Mouse (Mus musculus) erythroblast, adult 5-6 weeks (primary cell): ENCODE data around the gene 9930111J21Rik2. TPM values are rescaled to one million over a fixed set of nuclear protein-coding genes. Genes with fewer than 3 reads are reported as not detected.
"Not testable (repeated sequence)": the region's sequence is repeated elsewhere in the genome, so short reads cannot be mapped to it uniquely, and the experiment has no call there.

Experiments
- ATAC-seq: replicated peaks from 2 replicates; pipeline ENCODE4 v1.8.0; 2016; ENCODE audit warnings: moderate number of reproducible peaks, mild to moderate bottlenecking, moderate TSS enrichment, inconsistent platforms; ENCODE audit not compliant: poor library complexity, low FRiP score, severe bottlenecking
- total RNA-seq, 2 experiments: library from RNA; stranded (forward) in 1 of 2; stranded (reverse) in 1 of 2; fragments of 150-400 nt in 1 of 2; fragments of 200-764, 138-1000 nt in 1 of 2; gene quantifications; 2 replicates each; pipeline versions ENCODE4 v1.2.3 to v1.2.4; 2015 to 2017; ENCODE audit warnings: low replicate concordance in 2 of 2

Gene 9930111J21Rik2
- total RNA-seq, 2 experiments from 2014 or later, result 17.8 to 35.5 TPM

DNA sequence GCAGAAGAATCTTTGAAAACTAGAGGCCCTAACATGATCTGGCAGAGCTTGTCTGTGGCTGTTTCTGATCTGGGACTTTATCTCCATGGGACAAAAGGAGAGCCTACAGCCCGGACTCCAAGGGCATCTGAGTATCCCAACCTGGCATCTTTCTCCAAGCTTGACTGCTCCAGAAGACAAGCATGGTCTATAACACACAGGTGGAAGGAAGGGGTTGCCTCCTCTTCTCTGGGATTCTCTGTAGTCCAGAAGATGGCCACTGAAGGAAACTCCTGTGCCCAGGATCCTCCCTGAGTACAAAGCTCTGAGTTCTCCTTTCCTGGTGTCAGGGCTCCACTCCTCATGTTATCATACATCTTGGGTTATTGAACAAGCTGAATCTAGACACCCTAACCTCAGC is 29.6 kb upstream of the 9930111J21Rik2 start:
- no peak for ATAC-seq

GRCm38 (mm10) chr11:49078719-49079118 is 27.7 kb upstream of the 9930111J21Rik2 start:
- no peak for ATAC-seq

GRCm38 (mm10) chr11:49077012-49077411 is 26.0 kb upstream of the 9930111J21Rik2 start:
- no peak for ATAC-seq

- ATAC-seq, result not testable (repeated sequence)
Observed at GRCm38 (mm10) chr11:49076001-49076757, 25.1 kb upstream of the 9930111J21Rik2 start, which contains the start of gene Ifi47. Ifi47 (plus strand) TSS chr11:49076587.

- no peak for ATAC-seq
Observed at GRCm38 (mm10) chr11:49068358-49068757, 17.3 kb upstream of the 9930111J21Rik2 start.

DNA sequence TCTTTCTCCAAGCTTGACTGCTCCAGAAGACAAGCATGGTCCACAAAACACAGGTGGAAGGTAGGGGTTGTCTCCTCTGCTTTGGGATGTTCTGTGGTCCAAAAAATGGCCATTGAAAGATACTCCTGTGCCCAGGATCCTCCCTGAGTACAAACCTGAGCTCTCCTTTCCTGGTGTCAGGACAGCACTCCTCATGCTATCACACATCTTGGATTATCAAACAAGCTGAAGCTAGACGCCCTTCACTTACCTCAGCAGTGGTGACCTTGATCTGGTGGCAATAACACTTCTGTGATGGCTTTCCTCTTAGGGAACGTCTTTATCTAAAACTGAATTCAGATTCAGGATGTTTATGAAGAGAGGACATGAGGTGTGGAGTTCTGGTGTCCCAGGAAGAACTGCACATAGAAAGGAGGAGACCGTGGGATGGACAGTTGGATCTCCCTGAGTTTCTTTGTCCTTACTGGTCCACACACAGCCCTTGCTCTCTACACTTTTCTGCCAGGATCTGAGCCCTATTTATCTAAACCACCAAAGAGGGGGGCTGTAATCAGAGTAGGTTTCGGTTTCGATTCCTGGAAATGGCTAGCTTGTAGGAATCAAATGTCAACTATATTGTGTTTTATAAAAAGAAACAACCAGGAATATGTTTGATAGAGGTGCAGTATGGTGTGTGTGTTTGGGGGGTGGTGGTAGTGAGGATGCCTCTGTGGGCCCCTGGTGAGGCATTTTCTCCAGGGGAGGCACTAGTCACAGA is 12.8 kb upstream of the 9930111J21Rik2 start, which contains the start of gene Tgtp2:
TSS of gene Tgtp2 (minus strand) at position 494 of the 757 bp plus-strand sequence.
- ATAC-seq, result peak; percentile 61

DNA sequence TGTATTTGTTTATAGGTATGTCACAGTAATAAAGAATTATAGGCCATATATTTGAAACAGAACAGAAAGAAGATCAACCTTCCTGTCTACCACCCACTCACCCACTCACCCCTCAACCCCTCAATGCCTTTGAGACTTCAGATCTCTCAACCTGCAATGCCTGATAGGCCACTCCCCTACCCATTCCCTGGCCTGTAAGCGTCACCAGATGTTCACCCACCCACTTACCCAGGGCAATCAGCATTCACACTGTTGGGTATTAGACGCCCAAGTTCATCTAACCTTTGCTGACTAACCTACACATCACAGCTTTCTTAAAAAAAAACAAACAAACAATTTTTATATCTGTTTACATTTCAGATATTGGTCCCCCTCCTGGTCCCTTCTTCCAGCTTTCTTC is 10.8 kb upstream of the 9930111J21Rik2 start:
- ATAC-seq, result peak; percentile 83

- not testable (repeated sequence) for ATAC-seq
Observed at GRCm38 (mm10) chr11:49060061-49060460, 9.0 kb upstream of the 9930111J21Rik2 start.

DNA sequence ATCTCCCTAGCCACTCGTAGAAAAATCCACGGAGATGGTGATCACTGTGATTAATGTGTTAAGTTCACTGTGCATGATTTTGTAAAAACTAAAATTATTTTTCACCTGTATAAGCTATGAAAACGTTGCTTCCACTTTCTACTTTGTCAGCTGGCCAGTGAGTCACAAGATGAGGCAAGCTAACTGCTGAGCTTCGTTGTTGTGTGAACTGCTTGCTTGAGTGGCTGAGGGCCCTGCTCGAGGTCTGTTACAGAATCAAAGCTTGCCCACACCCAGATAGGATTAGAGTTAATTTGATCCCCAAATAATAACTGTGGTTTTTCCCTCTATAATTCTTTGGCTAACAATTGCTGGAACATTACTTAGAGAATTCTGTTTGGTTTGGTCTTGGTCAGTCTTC is 852 bp upstream of the 9930111J21Rik2 start:
- not testable (repeated sequence) for ATAC-seq

DNA sequence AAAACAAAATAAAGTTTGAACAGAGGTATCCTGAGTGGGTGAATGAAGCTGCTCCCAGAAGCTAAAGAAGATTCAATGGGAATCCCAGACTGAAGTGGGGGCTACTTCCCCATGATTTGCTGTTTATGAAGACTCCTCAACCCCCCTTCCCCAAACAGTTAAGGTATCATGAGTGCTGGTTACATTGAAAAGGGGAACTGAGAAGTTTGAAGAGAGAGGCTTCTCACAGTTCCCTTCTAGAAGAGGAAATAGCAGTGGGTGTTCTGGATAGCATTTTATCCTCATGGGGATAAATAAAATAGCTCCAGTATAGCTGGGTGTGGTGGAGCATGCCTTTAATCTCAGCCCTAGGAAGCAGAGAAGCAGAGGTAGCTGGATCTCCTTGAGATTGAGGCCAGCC is 978 bp downstream of the 9930111J21Rik2 start:
- ATAC-seq, result 0 out of 2 replicates have a peak, but pooled peaks have one; percentile 40

GRCm38 (mm10) chr11:49012074-49012473 is 39.0 kb downstream of the 9930111J21Rik2 start:
- not testable (repeated sequence) for ATAC-seq

DNA sequence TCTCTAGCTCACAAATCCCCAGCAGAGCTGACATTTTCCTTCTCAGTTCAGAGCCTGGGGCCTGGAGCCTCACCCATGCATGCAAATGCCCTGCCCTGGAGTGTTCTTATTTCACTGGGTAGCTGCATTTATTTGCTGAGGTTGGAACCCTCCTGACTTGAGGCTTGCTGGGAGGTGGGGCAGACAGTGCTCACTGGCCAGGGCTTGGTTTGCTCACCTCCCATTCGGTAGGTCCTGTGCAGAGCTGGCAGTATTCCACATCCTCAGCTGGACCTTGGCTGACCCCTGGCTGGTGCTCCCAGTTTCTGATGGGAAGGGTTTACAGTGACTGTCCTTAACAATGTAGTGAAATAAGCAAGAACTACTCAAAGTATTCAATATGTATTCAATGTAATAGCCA is 44.3 kb downstream of the 9930111J21Rik2 start:
- ATAC-seq, result not testable (repeated sequence)

DNA sequence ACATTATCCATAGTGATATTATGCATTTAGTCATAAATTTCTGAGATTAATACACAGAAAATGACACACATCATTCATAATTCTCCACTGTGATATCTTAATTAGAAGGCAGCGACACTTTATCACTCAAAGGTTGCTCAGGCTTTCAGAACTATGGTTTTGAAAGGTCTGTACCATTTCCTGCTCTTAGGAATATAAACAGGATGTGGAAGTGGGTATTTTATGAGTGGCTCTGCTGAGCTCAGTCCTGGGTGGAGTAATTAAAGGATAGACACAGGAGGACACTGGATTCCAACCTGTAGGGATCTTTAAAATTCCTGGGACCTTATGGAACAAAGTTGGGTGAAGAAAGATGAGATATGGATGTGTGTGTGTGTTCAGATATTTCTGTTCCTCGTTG is 44.7 kb downstream of the 9930111J21Rik2 start:
- not testable (repeated sequence) for ATAC-seq

GRCm38 (mm10) chr11:49000411-49000810 is 50.6 kb downstream of the 9930111J21Rik2 start:
- not testable (repeated sequence) for ATAC-seq

GRCm38 (mm10) chr11:48994018-48994417 is 57.0 kb downstream of the 9930111J21Rik2 start, which contains the start of gene Tgtp1:
Tgtp1 (minus strand) TSS chr11:48994172.
- not testable (repeated sequence) for ATAC-seq

DNA sequence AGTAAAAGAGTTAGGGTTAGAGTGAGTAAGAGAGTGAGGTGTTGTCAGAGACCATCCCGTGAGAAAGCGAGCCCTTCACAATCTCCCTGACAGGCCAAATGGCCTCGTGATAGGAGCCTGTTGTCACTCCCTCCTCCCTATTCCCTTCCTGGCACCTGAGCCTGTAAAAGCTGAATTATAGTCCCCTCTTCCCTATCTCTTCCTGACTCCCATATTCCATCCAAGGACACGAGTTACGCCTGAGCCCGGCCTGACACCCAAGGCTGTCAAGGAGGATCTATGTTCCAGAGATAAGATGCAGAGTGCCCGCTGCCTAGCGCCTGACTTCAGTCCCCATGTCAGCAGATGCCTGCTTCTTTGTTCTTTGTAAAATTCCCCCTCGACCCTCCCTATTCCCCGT is 57.7 kb downstream of the 9930111J21Rik2 start:
- not testable (repeated sequence) for ATAC-seq

DNA sequence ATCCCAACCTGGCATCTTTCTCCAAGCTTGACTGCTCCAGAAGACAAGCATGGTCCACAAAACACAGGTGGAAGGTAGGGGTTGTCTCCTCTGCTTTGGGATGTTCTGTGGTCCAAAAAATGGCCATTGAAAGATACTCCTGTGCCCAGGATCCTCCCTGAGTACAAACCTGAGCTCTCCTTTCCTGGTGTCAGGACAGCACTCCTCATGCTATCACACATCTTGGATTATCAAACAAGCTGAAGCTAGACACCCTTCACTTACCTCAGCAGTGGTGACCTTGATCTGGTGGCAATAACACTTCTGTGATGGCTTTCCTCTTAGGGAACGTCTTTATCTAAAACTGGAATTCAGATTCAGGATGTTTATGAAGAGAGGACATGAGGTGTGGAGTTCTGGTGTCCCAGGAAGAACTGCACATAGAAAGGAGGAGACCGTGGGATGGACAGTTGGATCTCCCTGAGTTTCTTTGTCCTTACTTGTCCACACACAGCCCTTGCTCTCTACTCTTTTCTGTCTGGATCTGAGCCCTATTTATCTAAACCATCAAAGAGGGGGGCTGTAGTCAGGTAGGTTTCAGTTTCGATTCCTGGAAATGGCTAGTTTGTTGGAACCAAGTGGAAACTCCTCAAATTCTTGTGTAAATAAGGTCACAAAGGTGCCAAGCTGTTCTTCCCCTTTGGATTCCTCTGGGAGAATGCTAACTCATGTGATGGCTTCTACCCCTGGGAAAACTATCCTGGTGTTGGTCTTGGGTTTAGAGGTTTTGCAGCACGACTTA is 59.1 kb downstream of the 9930111J21Rik2 start, which contains the start of gene Gm12185:
TSS of gene Gm12185 (minus strand) at position 487 of the 781 bp plus-strand sequence.
- peak; percentile 61 for ATAC-seq

GRCm38 (mm10) chr11:48989981-48990380 is 61.1 kb downstream of the 9930111J21Rik2 start:
- ATAC-seq, result peak; percentile 79

DNA sequence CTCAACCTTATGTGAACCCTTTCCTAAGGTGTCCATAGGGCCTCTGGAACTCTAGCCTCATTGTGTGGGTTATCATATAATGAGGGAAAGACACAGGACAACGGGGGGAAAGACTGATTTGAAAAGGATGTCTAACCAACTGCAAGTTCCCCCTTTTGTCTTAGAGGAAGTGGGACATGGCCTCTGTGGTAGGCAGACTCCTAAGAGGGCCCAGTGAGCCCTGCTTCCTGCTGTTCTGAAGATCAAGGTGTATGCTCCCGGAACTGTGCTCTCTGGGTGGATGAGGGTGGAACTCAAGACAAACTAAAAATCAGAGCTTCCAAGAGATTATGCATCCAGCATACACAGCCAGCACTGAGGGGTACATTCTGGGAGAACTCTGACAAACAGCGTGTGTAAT is 62.8 kb downstream of the 9930111J21Rik2 start:
- ATAC-seq, result not testable (repeated sequence)

- ATAC-seq, result not testable (repeated sequence)
Observed at GRCm38 (mm10) chr11:48982848-48983247, 68.2 kb downstream of the 9930111J21Rik2 start.
